Mouse (Mus musculus): ENCODE measurements around the gene Apobr. TPM values are rescaled to one million over a fixed set of nuclear protein-coding genes. Genes with fewer than 3 reads are reported as not detected.

The Apobr gene
- polyA plus RNA-seq, 1 experiment from 2014 or later: 2.2 TPM

Small RNAs within 50 kb of the gene (microRNA-seq; reads per million reads assigned to microRNA genes)
- 1.7 reads per million, percentile 2 among the genes with 10 or more reads in this experiment for gene Mir7059

Other genes with a start within 250 kb of the Apobr start
- gene Lat, start 215.4 kb upstream of the Apobr start, polyA plus RNA-seq (2015; fragmentation: Nextera tagmentation; extraction: Ambion mirVana): 0.51 and 2.0 TPM in 2 replicates
- 48.1 and 52.4 TPM in 2 replicates for gene Spns1, start 207.5 kb upstream of the Apobr start, polyA plus RNA-seq (2015; fragmentation: Nextera tagmentation; extraction: Ambion mirVana)
- 1.1 and 1.4 TPM in 2 replicates for gene Nfatc2ip, start 188.2 kb upstream of the Apobr start, polyA plus RNA-seq (2015; fragmentation: Nextera tagmentation; extraction: Ambion mirVana)
- gene Cd19, start 170.1 kb upstream of the Apobr start, polyA plus RNA-seq (2015; fragmentation: Nextera tagmentation; extraction: Ambion mirVana): 0.62 and 0.75 TPM in 2 replicates
- gene Rabep2, start 156.2 kb upstream of the Apobr start, polyA plus RNA-seq (2015; fragmentation: Nextera tagmentation; extraction: Ambion mirVana): 28.0 and 31.5 TPM in 2 replicates
- gene Atp2a1, start 121.8 kb upstream of the Apobr start, polyA plus RNA-seq (2015; fragmentation: Nextera tagmentation; extraction: Ambion mirVana): 4.0 and 110 TPM in 2 replicates
- 40.9 and 42.1 TPM in 2 replicates for gene Sh2b1, start 109.5 kb upstream of the Apobr start, polyA plus RNA-seq (2015; fragmentation: Nextera tagmentation; extraction: Ambion mirVana)
- gene Tufm, start 97.6 kb upstream of the Apobr start, polyA plus RNA-seq (2015; fragmentation: Nextera tagmentation; extraction: Ambion mirVana): 140 and 154 TPM in 2 replicates
- 31.2 and 33.4 TPM in 2 replicates for gene Atxn2l, start 81.5 kb upstream of the Apobr start, polyA plus RNA-seq (2015; fragmentation: Nextera tagmentation; extraction: Ambion mirVana)
- gene Eif3c, start 18.5 kb upstream of the Apobr start, polyA plus RNA-seq (2015; fragmentation: Nextera tagmentation; extraction: Ambion mirVana): 165 and 176 TPM in 2 replicates
- gene Cln3, start 875 bp downstream of the Apobr start, polyA plus RNA-seq (2015; fragmentation: Nextera tagmentation; extraction: Ambion mirVana): 30.4 and 33.3 TPM in 2 replicates
- gene Il27, start 10.0 kb downstream of the Apobr start, polyA plus RNA-seq (2015; fragmentation: Nextera tagmentation; extraction: Ambion mirVana): not detected in 2 replicates
- 133 and 141 TPM in 2 replicates for gene Nupr1, start 45.9 kb downstream of the Apobr start, polyA plus RNA-seq (2015; fragmentation: Nextera tagmentation; extraction: Ambion mirVana)
- 40.4 and 47.6 TPM in 2 replicates for gene Sgf29, start 64.4 kb downstream of the Apobr start, polyA plus RNA-seq (2015; fragmentation: Nextera tagmentation; extraction: Ambion mirVana)
- gene Sult1a1, start 91.5 kb downstream of the Apobr start, polyA plus RNA-seq (2015; fragmentation: Nextera tagmentation; extraction: Ambion mirVana): 11.9 and 13.0 TPM in 2 replicates
- gene Bola2, start 110.5 kb downstream of the Apobr start, polyA plus RNA-seq (2015; fragmentation: Nextera tagmentation; extraction: Ambion mirVana): 93.0 and 107 TPM in 2 replicates
- 9.0 and 9.5 TPM in 2 replicates for gene Slx1b, start 110.8 kb downstream of the Apobr start, polyA plus RNA-seq (2015; fragmentation: Nextera tagmentation; extraction: Ambion mirVana)
- gene Coro1a, start 122.8 kb downstream of the Apobr start, polyA plus RNA-seq (2015; fragmentation: Nextera tagmentation; extraction: Ambion mirVana): 45.8 and 55.5 TPM in 2 replicates
- gene Mapk3, start 174.7 kb downstream of the Apobr start, polyA plus RNA-seq (2015; fragmentation: Nextera tagmentation; extraction: Ambion mirVana): 94.8 and 109 TPM in 2 replicates
- 11.1 and 15.4 TPM in 2 replicates for gene Gdpd3, start 181.4 kb downstream of the Apobr start, polyA plus RNA-seq (2015; fragmentation: Nextera tagmentation; extraction: Ambion mirVana)
- gene Ypel3, start 192.0 kb downstream of the Apobr start, polyA plus RNA-seq (2015; fragmentation: Nextera tagmentation; extraction: Ambion mirVana): 60.6 and 65.9 TPM in 2 replicates
- 0.27 and 0.47 TPM in 2 replicates for gene Tbx6, start 196.5 kb downstream of the Apobr start, polyA plus RNA-seq (2015; fragmentation: Nextera tagmentation; extraction: Ambion mirVana)
- gene Ppp4c, start 207.6 kb downstream of the Apobr start, polyA plus RNA-seq (2015; fragmentation: Nextera tagmentation; extraction: Ambion mirVana): 180 and 192 TPM in 2 replicates
- gene Fam57b, start 212.7 kb downstream of the Apobr start, polyA plus RNA-seq (2015; fragmentation: Nextera tagmentation; extraction: Ambion mirVana): 1.1 and 1.3 TPM in 2 replicates
- gene 4930451I11Rik, start 246.7 kb downstream of the Apobr start, polyA plus RNA-seq (2015; fragmentation: Nextera tagmentation; extraction: Ambion mirVana): not detected in 2 replicates